Mouse (Mus musculus): Measurements from ENCODE around the gene Vps18. TPM values are rescaled to one million over a fixed set of nuclear protein-coding genes. Genes with fewer than 3 reads are reported as not detected.

Gene Vps18
- polyA plus RNA-seq, 1 experiment from 2014 or later = 22.6 TPM

GRCm38 (mm10) chr2:119250826-119251478, 37.6 kb upstream of the Vps18 start:
- Histone ChIP-seq H3K36me3 (ENCODE audit: control insufficient read depth, insufficient read depth, low read length) (no peaks in the 10 kb centered on the region), H3K27me3 (ENCODE audit: control insufficient read depth, insufficient read depth, low read length) (peaks cover 5% of the 10 kb centered on the region; the same call in 1 of the 2 replicates), H3K4me2 (ENCODE audit: low read length) (0 out of 2 replicates have a peak overlapping the region, but pooled peaks have one; percentile 15), H3K9ac (replicated peaks; ENCODE audit: low read length) (no peak overlapping the region), H3K4me1 (ENCODE audit: control insufficient read depth, insufficient read depth, low read length) (no peaks in the 10 kb centered on the region), H3K9me3 (ENCODE audit: control insufficient read depth, low read length) (no peaks in the 10 kb centered on the region), H3K4me3 (replicated peaks; ENCODE audit: low read depth, low read length) (no peak overlapping the region), H3K27ac (replicated peaks; ENCODE audit: low read depth, low read length) (no peak overlapping the region)
- 15% methylated on average over 11 of the region's 11 CpGs for WGBS
- ATAC-seq (ENCODE audit: low FRiP score, low TSS enrichment) (peak; percentile 48; the same call in 1 of the 2 replicates), DNase-seq (peak; percentile 91)

GRCm38 (mm10) chr2:119254976-119255375, 33.6 kb upstream of the Vps18 start:
- H3K36me3 ChIP-seq (ENCODE audit: control insufficient read depth, insufficient read depth, low read length) = no peaks in the 10 kb centered on the region
- peaks cover 5% of the 10 kb centered on the region; the same call in 1 of the 2 replicates for H3K27me3 ChIP-seq (ENCODE audit: control insufficient read depth, insufficient read depth, low read length)
- H3K4me2 ChIP-seq (ENCODE audit: low read length) = no peak overlapping the region
- DNase-seq (no peak), ATAC-seq (ENCODE audit: low FRiP score, low TSS enrichment) (no peak)
- no peak overlapping the region for H3K4me3 ChIP-seq (replicated peaks; ENCODE audit: low read depth, low read length)
- H3K27ac ChIP-seq (replicated peaks; ENCODE audit: low read depth, low read length) = no peak overlapping the region
- no peaks in the 10 kb centered on the region for H3K9me3 ChIP-seq (ENCODE audit: control insufficient read depth, low read length)
- no peaks in the 10 kb centered on the region for H3K4me1 ChIP-seq (ENCODE audit: control insufficient read depth, insufficient read depth, low read length)
- 2% methylated on average over 7 of the region's 7 CpGs for WGBS
- no peak overlapping the region for H3K9ac ChIP-seq (replicated peaks; ENCODE audit: low read length)

- no peaks in the 10 kb centered on the region for H3K4me1 ChIP-seq (ENCODE audit: control insufficient read depth, insufficient read depth, low read length)
- H3K27me3 ChIP-seq (ENCODE audit: control insufficient read depth, insufficient read depth, low read length) = no peaks in the 10 kb centered on the region
- H3K9ac ChIP-seq (replicated peaks; ENCODE audit: low read length) = no peak overlapping the region
- H3K36me3 ChIP-seq (ENCODE audit: control insufficient read depth, insufficient read depth, low read length) = no peaks in the 10 kb centered on the region
- no peak overlapping the region for H3K4me2 ChIP-seq (ENCODE audit: low read length)
- ATAC-seq (ENCODE audit: low FRiP score, low TSS enrichment) = no peak
- H3K27ac ChIP-seq (replicated peaks; ENCODE audit: low read depth, low read length) = no peak overlapping the region
- 88% methylated on average over 1 of the region's 1 CpGs for WGBS
- DNase-seq = no peak
- no peak overlapping the region for H3K4me3 ChIP-seq (replicated peaks; ENCODE audit: low read depth, low read length)
- H3K9me3 ChIP-seq (ENCODE audit: control insufficient read depth, low read length) = no peaks in the 10 kb centered on the region
Observed at GRCm38 (mm10) chr2:119260518-119260917, 28.0 kb upstream of the Vps18 start.

- H3K4me2 ChIP-seq (ENCODE audit: low read length) = no peak overlapping the region
- DNase-seq (no peak), ATAC-seq (ENCODE audit: low FRiP score, low TSS enrichment) (no peak)
- no peak overlapping the region for H3K27ac ChIP-seq (replicated peaks; ENCODE audit: low read depth, low read length)
- H3K36me3 ChIP-seq (ENCODE audit: control insufficient read depth, insufficient read depth, low read length) = no peaks in the 10 kb centered on the region
- 59% methylated on average over 2 of the region's 2 CpGs for WGBS
- H3K9me3 ChIP-seq (ENCODE audit: control insufficient read depth, low read length) = no peaks in the 10 kb centered on the region
- H3K27me3 ChIP-seq (ENCODE audit: control insufficient read depth, insufficient read depth, low read length) = no peaks in the 10 kb centered on the region
- H3K4me1 ChIP-seq (ENCODE audit: control insufficient read depth, insufficient read depth, low read length) = no peaks in the 10 kb centered on the region
- H3K4me3 ChIP-seq (replicated peaks; ENCODE audit: low read depth, low read length) = no peak overlapping the region
- H3K9ac ChIP-seq (replicated peaks; ENCODE audit: low read length) = no peak overlapping the region
Observed at GRCm38 (mm10) chr2:119261326-119261725, 27.2 kb upstream of the Vps18 start.

GRCm38 (mm10) chr2:119262978-119263377, 25.6 kb upstream of the Vps18 start:
- Histone ChIP-seq H3K36me3 (ENCODE audit: control insufficient read depth, insufficient read depth, low read length) (no peaks in the 10 kb centered on the region), H3K9ac (replicated peaks; ENCODE audit: low read length) (no peak overlapping the region), H3K4me3 (replicated peaks; ENCODE audit: low read depth, low read length) (no peak overlapping the region), H3K27me3 (ENCODE audit: control insufficient read depth, insufficient read depth, low read length) (no peaks in the 10 kb centered on the region), H3K4me2 (ENCODE audit: low read length) (no peak overlapping the region), H3K4me1 (ENCODE audit: control insufficient read depth, insufficient read depth, low read length) (no peaks in the 10 kb centered on the region), H3K27ac (replicated peaks; ENCODE audit: low read depth, low read length) (no peak overlapping the region), H3K9me3 (ENCODE audit: control insufficient read depth, low read length) (no peaks in the 10 kb centered on the region)
- 48% methylated on average over 8 of the region's 8 CpGs for WGBS
- ATAC-seq (ENCODE audit: low FRiP score, low TSS enrichment) (no peak), DNase-seq (no peak)

- H3K4me3 ChIP-seq (replicated peaks; ENCODE audit: low read depth, low read length) = no peak overlapping the region
- no peak overlapping the region for H3K27ac ChIP-seq (replicated peaks; ENCODE audit: low read depth, low read length)
- ATAC-seq (ENCODE audit: low FRiP score, low TSS enrichment) (no peak), DNase-seq (no peak)
- WGBS = 82% methylated on average over 5 of the region's 5 CpGs
- 0 out of 2 replicates have a peak, but pooled peaks cover 4% of the 10 kb centered on the region for H3K4me1 ChIP-seq (ENCODE audit: control insufficient read depth, insufficient read depth, low read length)
- no peaks in the 10 kb centered on the region for H3K36me3 ChIP-seq (ENCODE audit: control insufficient read depth, insufficient read depth, low read length)
- no peaks in the 10 kb centered on the region for H3K9me3 ChIP-seq (ENCODE audit: control insufficient read depth, low read length)
- H3K4me2 ChIP-seq (ENCODE audit: low read length) = no peak overlapping the region
- no peaks in the 10 kb centered on the region for H3K27me3 ChIP-seq (ENCODE audit: control insufficient read depth, insufficient read depth, low read length)
- H3K9ac ChIP-seq (replicated peaks; ENCODE audit: low read length) = no peak overlapping the region
Observed at GRCm38 (mm10) chr2:119263813-119264212, 24.7 kb upstream of the Vps18 start.

- H3K4me3 ChIP-seq (replicated peaks; ENCODE audit: low read depth, low read length) = peak overlapping the region; percentile 67
- ATAC-seq (ENCODE audit: low FRiP score, low TSS enrichment) = no peak
Observed at GRCm38 (mm10) chr2:119270286-119270642, 18.3 kb upstream of the Vps18 start.

GRCm38 (mm10) chr2:119270643-119271331, 17.8 kb upstream of the Vps18 start, which contains the start of gene Rhov:
Rhov (minus strand) TSS chr2:119271272.
- peaks cover 18% of the 10 kb centered on the region; the same call in 1 of the 2 replicates for H3K4me1 ChIP-seq (ENCODE audit: control insufficient read depth, insufficient read depth, low read length)
- peak within 1 kb of the TSS; percentile 67 for H3K4me3 ChIP-seq (replicated peaks; ENCODE audit: low read depth, low read length)
- ATAC-seq (ENCODE audit: low FRiP score, low TSS enrichment) = peak; percentile 83
- H3K9ac ChIP-seq (replicated peaks; ENCODE audit: low read length) = peak within 1 kb of the TSS; percentile 85
- peak; percentile 89 for DNase-seq
- H3K4me2 ChIP-seq (ENCODE audit: low read length) = peak within 1 kb of the TSS; percentile 77
- no peaks in the 10 kb centered on the region for H3K36me3 ChIP-seq (ENCODE audit: control insufficient read depth, insufficient read depth, low read length)
- WGBS = under 1% methylated on average over 49 of the region's 49 CpGs
- no peaks in the 10 kb centered on the region for H3K9me3 ChIP-seq (ENCODE audit: control insufficient read depth, low read length)
- peak within 1 kb of the TSS; percentile 75 for H3K27ac ChIP-seq (replicated peaks; ENCODE audit: low read depth, low read length)
- H3K27me3 ChIP-seq (ENCODE audit: control insufficient read depth, insufficient read depth, low read length) = no peaks in the 10 kb centered on the region

More at GRCm38 (mm10) chr2:119270286-119270642, 18.3 kb upstream of the Vps18 start:
- no peaks in the 10 kb centered on the region for H3K36me3 ChIP-seq (ENCODE audit: control insufficient read depth, insufficient read depth, low read length)
- H3K27me3 ChIP-seq (ENCODE audit: control insufficient read depth, insufficient read depth, low read length) = no peaks in the 10 kb centered on the region
- H3K4me1 ChIP-seq (ENCODE audit: control insufficient read depth, insufficient read depth, low read length) = peaks cover 18% of the 10 kb centered on the region; the same call in 1 of the 2 replicates
- no peak for DNase-seq
- H3K9ac ChIP-seq (replicated peaks; ENCODE audit: low read length) = peak overlapping the region; percentile 85; the same call in 1 of the 2 replicates
- 0 out of 2 replicates have a peak overlapping the region, but pooled peaks have one; percentile 32 for H3K27ac ChIP-seq (replicated peaks; ENCODE audit: low read depth, low read length)
- peak overlapping the region; percentile 77 for H3K4me2 ChIP-seq (ENCODE audit: low read length)
- 44% methylated on average over 9 of the region's 9 CpGs for WGBS
- no peaks in the 10 kb centered on the region for H3K9me3 ChIP-seq (ENCODE audit: control insufficient read depth, low read length)

All from midbrain, embryonic 14.5 days (tissue).